Mouse (Mus musculus) myocyte (in vitro differentiated cells): ENCODE results near the gene Ovgp1. TPM values are rescaled to one million over a fixed set of nuclear protein-coding genes. Genes with fewer than 3 reads are reported as not detected.

ENCODE experiments used
- polyA plus RNA-seq: library from polyadenylated mRNA; unstranded; fragments of >200 nt; fragmentation: generic; extraction: Trizol; gene quantifications from one replicate; pipeline ENCODE4 v1.2.1, GENCODE M21; 2012; ENCODE audit warnings: missing spikeins

Ovgp1 gene
- polyA plus RNA-seq, 1 experiment: 0.43 TPM

Other genes with a start within 250 kb of the Ovgp1 start
- 25.2 TPM for gene Rap1a, start 172.4 kb upstream of the Ovgp1 start, polyA plus RNA-seq
- gene Adora3, start 102.9 kb upstream of the Ovgp1 start, polyA plus RNA-seq: not detected
- 0.48 TPM for gene Tmigd3, start 102.8 kb upstream of the Ovgp1 start, polyA plus RNA-seq
- 0.07 TPM for gene I830077J02Rik, start 41.0 kb upstream of the Ovgp1 start, polyA plus RNA-seq
- gene Wdr77, start 14.3 kb upstream of the Ovgp1 start, polyA plus RNA-seq: 48.8 TPM
- 329 TPM for gene Atp5f1, start 13.6 kb upstream of the Ovgp1 start, polyA plus RNA-seq
- not detected for gene Pifo, start 40.9 kb downstream of the Ovgp1 start, polyA plus RNA-seq
- gene Chil5, start 59.1 kb downstream of the Ovgp1 start, polyA plus RNA-seq: not detected
- not detected for gene Chia1, start 139.5 kb downstream of the Ovgp1 start, polyA plus RNA-seq
- not detected for gene Chil3, start 193.9 kb downstream of the Ovgp1 start, polyA plus RNA-seq
- not detected for gene Chil4, start 245.8 kb downstream of the Ovgp1 start, polyA plus RNA-seq